Mouse (Mus musculus): ENCODE data around the gene Fas.

The Fas gene

DNA sequence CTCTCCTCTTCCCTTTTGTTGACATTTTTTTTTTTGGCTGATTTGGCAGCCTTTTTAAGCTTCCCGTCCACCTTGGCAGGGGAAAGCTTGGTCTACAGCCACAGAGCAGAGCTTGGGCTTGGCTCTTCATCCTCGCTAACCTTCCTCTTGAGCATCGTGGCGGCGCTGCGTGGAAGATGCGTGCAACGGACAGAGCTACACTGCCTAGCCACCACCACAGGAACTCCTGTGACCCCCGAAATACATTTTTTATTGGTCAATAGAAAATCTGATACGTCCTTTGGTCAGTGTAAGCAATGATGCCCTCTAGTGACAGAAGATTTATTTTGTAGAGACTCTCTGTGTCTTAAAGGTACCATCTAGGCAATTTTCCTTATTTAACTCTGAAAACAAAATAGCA is 6.1 kb upstream of the Fas start:
- DNase-seq (ENCODE audit: low spot score) = no peak

DNA sequence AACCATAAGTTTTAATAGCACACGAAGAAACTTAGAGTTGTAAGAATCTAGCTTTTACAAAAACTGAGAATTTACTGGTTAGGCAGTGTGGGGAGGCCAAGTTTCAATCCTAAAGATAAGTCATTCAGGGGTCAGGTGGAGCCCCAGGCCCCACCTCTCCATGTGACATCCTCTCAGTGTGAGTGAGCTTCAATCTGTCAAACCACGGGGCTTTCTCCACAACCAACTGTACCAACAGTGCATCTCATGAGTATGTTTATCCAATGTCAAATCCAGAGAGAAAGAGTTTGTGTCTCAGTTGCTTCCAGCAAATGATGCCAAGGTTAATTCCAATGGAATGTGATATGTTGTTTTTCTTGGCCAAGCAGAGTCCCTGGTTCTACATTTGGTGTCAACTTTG is 5.6 kb upstream of the Fas start:
- DNase-seq (ENCODE audit: low spot score) = no peak

DNA sequence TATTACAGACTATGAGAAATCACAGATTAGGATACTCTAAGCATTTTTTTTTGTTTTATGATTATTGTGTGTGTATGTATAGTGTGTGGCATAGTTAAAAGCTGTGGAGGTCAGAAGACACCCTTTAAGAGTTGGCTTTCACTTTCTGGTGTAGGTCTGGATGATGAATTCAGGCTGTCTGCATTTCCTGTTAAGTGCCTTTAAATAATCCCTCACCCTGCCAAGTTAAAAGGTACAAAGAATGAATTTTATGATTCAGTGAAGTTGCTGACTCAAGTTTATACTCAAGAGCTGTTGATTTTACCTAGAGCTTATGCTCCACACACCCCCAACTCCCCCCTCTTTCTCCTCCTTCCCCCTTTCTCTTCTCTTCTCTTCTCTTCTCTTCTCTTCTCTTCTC is 3.2 kb upstream of the Fas start:
- no peak for DNase-seq (ENCODE audit: low spot score)

DNA sequence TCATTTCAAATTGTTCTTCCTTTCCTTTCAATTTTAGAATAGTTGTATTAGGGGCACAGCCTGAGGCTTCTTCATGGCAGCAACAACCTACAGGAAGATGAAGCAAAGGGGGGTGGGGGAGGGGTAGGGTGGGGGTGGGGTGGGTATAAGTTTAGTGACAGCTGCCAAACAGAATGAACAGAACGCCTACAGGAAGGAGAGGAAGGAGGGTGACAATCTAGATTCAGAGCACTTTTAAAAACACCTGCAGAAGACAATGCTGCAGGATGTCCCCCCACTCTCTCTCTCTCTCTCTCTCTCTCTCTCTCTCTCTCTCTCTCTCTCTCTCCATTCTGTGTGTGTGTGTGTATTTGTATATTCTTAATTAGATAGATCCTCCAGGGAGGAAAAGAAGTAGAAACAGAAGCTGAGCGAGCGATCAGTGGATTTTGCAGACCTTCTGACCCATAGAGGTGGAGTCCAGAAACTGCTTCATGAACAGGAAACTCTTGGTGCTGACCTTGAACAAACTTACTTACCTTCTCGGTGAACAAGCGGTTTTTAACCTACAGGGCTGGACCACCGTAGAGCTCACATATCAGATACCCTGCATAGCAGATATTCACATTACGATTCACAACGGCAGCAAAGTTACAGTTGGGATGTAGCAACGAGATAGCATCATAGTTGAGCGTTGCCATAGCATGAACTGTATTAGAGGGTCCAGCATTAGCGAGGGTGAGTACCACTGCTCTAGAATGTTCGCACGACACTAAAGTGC is 2.6 kb upstream of the Fas start:
- no peak for DNase-seq (ENCODE audit: low spot score)

DNA sequence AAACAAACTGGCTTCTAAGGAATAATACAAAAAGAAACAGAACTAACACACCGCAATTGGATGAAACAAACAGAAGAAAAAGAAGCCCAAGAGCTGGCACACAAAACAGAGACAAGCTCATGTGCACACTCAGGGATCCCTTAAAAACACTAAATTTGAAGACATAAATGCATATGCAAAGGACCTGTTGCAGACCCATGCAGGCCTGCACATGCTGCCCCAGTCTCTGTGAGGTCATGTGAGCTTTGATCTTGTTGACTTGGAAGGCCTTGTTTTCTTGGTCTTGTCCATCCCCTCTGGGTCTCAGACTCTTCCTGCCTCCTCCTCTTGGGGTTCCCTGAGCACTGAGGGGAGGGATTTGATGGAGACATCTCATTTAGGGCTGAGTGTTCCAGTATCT is 1.8 kb upstream of the Fas start:
- DNase-seq (ENCODE audit: low spot score) = no peak

DNA sequence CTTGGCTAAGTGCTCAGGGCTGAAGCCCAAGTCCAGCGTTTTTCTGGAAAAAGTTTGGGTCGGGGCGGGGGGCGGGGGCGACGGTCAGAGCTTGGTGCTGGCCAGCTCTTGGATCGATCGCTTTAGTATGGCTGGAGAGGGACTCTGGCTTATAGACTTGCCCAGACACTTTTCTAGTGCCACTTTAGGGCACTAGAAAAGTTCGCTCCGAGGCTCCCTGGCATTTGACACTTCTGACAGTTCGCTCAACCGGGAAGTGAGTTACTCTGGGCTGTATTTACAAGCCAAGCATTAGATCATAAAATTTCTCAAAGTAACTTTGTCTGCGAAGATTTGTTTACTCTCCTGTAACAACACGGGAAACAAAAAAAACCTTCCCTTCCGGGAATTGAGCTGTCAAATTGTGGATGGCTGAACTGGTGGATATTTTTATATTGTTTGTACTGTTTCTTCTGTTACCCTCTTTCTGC is 441 bp downstream of the Fas start:
- DNase-seq (ENCODE audit: low spot score) = no peak

DNA sequence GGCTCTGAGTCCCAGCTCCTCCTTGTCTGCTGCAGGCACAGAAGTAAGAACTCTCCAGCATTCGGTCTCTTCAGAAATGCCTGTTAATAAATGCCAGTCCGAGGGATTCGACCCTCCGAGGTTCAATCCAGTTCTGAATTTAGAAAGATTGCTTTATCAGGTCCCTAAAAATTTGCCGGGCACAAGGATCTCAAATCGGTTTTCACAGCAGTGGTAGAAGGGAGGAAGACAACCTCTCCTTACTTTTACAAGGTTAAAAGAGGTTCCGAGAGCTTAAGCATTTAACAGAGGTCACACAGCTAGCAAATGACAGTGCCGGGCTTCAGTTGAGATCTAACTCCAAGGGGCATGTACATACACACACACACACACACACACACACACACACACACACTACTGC is 913 bp downstream of the Fas start:
- DNase-seq (ENCODE audit: low spot score) = no peak

DNA sequence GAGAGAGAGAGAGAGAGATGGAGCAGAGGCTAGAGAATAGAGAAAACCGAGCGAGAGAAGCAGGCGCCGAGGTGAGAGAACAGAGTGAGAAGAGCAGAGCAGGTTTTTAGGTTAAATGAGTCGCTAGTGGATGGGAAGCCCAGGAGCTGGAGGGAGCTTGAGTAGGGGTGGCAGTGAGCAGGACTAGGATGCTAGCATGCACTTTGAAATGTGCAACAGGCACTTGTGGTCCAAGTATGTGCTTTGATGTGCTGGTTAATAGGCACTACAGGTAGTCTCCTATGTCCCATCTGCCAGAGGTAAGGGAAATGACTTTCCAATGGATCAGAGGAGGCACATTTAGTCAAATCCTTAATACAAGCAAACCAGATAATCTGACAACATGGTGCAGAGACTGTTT is 1.5 kb downstream of the Fas start:
- no peak for DNase-seq (ENCODE audit: low spot score)

DNA sequence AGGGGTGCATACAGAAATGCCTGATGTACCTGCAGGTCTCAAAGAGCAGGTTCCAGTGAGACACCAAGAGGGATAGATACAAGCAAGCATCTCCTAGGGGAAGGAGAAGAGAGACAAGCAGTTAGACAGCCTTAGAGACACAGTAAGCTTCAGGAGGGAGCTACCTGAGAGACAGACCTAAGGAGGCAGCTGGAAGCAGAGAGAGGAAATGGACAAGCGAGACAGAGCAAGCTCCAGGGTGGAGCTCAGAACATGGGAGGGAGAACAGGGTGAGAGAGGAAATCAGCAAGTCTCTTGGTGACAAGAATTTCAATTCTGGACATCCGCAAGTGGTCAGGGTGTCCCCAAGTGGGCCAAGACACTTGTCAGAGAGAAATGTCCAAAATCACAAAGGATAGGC is 2.2 kb downstream of the Fas start:
- no peak for DNase-seq (ENCODE audit: low spot score)

DNA sequence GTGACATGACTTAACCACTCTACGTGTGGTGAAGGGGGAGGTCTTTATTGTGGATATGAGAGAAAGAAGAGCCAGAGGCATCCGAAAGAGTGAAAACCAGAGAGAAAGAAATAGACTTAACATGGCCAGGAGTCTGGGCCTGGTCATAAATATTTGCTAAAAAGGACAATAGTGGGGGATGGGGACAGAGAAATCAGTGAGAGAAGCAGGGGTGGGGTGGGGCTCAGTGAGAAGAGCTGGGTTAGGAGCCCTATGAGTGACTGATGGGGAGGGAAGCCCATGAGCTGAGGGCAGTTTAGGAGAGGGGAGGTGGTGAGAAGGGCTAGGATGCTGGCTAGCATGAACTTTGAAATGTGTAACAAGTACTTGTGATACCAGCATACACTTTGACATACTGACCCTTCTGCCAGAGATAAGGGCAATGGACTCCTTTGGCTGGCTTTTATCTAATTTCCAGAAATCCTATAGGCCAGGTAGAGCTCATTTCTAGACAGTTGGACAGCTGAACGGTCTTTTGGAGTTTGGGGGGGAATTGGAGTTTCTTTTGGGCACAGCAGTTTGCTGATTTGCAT is 3.0 kb downstream of the Fas start:
- DNase-seq (ENCODE audit: low spot score) = no peak

DNA sequence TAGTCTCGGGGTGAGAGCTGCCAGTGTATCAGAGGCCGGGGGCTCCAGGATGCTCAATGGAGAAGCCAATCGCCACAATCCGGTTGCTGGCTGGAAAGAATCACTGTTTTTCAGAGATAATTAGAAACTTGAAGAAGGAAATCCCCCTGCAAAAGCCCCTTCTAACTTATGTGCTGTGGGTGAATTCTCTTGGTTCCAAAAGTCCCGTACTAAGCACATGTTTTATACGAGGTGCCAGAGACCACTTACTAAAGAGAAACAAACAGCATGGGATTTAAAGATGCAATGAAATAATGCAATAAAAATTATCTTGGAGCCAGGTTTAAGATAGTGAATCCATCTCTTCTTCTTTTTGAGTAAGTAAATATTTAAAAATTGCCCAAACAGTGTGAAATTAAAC is 5.0 kb downstream of the Fas start:
- no peak for DNase-seq (ENCODE audit: low spot score)

DNA sequence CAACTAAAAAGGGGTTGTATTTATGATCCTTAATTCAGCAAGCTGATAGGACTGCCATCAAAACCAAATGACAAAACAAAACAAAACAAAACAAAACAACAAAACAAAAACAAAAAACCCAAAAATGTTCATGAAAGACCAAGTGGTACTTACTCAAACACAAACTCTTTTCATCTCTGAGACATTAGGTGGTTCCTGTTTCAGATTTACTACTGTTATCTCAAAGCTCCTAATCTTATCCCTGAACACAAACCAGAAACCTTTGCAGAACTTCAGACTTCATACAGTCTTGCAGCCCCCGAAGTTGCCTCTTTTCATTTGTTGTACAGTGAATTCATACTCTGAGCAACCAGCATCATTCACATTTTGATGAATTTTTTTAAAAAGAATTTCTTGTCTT is 8.1 kb downstream of the Fas start:
- DNase-seq (ENCODE audit: low spot score) = no peak

DNA sequence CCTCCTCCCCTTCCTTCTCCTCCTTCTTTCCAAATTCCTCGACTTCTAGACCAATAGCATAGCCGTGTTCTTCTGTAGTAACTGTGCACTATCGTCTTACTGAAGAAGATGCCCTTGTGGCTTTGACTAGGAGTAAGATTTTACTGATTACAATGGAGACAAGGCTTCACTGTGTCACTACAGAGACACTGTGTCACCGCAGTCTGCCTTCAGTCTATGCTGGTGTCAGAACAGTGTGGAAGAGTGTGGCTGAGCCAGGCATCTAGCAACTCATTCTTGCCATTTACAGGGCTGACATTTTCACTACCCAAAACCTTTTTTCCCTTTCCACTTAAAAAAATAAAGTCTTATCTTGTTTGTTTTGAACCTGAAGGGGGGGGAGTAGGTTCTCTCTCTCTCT is 8.8 kb downstream of the Fas start:
- no peak for DNase-seq (ENCODE audit: low spot score)

DNA sequence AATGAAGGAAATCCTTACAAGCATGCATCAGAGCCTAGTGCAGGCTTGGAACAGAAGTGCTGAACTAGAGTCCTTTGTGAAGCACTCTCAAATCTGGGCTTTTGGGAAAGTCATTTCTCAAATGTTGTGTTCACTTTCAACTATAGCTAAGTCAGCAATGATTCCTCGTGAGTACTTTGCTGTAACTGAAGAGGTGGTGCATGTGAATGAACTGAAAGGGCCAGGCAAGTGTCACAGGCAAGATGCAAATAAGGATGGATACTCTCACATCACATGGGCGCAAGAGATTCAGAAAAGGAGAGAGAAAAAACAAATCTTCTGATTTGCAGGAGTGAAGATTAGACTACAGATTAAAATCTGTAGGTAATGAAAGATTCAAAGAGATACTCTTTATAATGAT is 10.0 kb downstream of the Fas start:
- no peak for DNase-seq (ENCODE audit: low spot score)

DNA sequence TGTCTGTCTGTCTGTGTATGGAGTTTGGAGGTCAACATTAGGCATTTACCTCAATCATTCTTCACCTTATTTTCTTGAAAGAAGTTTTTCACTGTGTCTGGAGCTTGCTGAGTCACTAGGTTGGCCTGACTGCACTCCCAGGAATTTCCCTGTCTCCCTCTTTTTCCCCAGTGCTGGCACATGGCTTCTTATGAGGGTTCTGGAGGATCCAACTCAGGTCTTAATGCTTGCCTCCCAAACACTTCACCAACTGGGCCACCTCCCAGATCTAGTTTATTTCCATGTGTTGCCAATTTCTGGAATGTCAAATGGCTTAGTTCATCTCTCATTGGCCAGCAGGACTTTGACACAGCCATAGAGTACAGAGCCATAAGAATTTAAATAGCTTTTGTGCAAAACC is 14.5 kb downstream of the Fas start:
- no peak for DNase-seq (ENCODE audit: low spot score)

DNA sequence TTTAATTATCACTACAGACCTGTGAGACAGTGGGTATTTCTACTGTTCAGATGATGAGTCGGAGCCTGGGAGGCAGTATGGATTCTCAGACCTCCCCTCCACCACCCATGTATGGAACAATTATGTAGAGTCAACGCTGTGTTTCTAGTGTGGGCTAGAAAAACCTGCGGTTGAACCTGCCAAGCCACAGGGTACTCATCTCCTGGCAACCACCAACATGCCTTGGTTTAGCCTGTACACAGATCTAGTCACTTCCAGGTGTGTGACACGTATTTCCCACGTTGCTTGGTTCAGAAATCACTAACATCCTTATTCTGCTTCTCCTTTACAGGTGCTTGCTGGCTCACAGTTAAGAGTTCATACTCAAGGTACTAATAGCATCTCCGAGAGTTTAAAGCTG is 16.3 kb downstream of the Fas start:
- DNase-seq (ENCODE audit: low spot score) = no peak

DNA sequence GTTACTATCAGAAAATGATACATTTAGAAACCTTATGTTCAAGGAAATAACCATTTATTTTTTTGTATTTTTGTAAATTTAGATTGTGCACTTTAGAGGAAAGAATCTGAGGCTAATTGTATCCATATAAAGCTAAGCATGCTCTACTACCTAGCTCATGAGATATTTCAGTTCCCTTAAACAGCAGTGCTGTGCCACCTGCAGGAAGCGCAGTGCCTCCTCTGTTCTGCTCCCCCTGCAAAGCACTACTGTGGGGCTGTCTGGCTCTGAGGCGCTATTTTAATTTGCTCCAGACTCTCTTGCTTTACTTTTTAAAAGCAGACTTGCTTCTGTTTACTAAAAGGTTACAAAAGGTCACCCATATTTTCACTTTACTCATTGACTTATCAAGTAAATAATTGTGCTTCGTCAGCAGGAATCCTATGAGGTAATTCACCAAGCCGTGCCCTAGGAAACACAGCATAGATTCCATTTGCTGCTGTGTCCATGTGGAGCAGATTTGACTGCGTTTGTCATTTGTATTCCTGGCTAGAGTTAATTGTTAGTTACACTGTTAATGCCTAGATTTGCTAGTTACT is 21.8 kb downstream of the Fas start:
- no peak for DNase-seq (ENCODE audit: low spot score)

DNA sequence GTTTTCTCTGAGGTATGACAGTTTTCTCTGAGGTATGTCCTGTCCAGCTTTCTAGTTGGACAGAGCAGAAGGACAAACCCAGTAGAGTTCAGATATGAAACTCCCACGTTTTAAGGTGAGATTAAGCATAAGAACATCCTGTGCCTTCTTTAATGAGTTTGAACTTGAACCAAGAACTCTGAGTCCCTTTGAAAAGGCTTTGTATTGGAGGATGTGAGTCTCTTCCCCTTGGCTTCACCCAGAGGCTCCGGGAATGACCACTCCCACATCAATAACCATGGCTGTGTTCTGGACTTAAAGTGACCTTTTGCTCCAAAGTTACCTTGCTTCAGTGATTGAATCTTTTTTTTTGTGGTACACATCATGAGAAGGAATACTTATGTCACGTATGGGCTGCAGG is 37.6 kb downstream of the Fas start:
- no peak for DNase-seq (ENCODE audit: low spot score)

DNA sequence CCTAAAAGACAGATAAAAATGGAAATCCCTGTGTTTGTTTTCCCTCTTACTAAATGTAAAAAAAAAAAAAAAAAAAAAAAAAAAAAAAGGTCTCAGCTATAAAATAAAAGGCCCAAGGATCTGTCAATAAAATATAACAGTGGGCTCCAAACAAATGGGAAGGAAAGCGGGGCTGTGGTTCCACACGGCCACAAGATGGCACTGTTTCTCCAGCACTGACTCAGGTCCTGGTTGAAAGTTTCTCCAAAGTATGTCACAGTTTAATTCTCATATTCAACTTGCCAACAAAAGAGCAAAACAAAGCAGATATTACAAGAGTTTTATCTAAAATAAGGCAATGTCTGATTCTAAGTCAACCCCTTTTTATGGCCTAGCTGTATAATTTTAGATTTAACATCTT is 43.8 kb downstream of the Fas start:
- DNase-seq (ENCODE audit: low spot score) = peak; percentile 73

DNA sequence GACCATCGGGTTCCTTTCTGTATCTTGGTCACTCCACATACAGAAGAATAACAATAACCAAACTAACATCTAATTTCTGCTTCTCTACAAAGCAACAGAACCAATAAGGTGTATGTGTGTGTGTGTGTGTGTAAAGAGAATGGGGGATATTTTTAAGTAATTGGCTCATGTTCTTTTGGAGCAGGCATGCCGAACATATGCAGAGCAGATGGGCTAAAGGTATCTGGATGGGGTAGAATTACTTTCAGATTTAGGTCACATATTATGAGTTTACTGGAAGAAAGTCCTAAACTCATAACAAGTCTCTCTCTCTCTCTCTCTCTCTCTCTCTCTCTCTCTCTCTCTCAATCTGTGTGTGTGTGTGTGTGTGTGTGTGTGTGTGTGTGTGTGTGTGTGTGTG is 54.2 kb downstream of the Fas start:
- DNase-seq (ENCODE audit: low spot score) = no peak

DNA sequence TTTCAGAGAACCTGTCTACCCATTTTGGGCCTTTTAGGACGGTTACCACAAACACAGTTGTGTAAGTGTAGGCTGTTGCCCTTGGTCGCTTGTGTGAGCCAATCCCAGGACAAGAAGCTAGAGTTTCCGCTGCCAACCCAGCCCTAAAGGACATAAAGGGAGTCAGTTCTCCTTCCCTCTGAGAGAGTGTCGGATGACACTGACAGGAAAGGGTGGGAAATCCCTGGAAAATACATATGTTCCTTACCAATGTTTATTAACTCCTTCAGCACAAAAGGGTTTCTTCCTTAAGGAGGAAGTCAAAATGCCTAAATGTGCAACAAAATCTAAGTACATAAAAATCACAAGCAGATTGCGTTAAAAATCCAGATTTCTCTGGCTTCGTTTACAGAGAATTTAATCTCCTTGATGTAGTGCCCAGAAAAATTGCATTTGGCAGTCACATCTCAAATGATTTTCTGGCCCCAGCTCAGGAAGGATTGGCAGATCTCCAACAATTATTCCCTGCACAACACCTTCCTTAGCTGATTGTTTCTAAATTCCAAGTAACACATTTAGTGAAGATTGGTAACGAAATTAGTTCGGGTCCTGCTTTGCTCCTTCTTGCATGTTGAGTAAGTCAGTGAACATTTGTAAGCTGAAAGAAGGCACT is 55.3 kb downstream of the Fas start:
- no peak for DNase-seq (ENCODE audit: low spot score)

DNA sequence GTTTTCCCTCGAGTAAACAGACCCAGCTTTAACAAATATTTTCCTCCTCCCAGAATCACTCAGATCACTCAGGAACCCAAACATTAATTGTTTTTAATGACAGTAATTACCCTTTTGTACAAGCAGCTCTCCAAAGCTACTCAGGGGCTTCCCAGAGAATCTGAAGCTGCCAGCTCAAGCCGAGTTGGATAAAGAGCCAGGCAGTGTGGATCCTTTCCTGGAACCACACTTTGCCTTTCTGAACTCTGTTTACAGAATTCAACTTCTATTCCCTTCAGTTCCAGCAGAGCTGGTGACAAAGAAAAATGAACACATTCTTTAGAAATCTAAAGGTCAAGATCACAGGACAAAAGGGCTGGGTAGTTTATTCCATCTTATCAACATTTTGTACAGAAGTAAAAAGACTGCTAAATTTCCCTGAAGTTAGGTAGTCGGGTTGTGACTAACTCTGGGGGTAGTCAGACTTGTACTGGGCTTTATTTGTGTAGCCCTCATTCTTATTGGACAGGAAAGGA is 62.9 kb downstream of the Fas start:
- no peak for DNase-seq (ENCODE audit: low spot score)

DNA sequence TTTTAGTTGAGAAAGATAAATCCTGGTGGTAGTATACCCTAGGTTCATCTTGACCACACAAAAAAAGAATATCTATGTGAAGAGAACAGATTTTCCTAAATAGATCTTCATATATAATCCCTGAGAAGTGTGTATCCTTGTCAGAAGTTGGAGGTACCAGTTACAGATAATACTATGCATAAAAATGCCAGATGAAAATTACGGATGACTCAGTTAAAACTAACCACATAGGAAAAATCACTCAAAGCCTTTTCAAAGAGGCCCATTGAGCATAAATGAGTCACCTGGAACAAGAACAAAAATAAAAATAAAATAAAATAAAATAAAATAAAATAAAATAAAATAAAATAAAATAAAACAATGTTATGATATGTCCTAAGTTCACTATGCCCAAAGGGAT is 72.2 kb downstream of the Fas start:
- no peak for DNase-seq (ENCODE audit: low spot score)

All from urinary bladder, postnatal 14 days (tissue).